Mouse (Mus musculus) neural tube, embryonic 11.5 days (tissue): ENCODE data around the gene Nup205. TPM values are rescaled to one million over a fixed set of nuclear protein-coding genes. Genes with fewer than 3 reads are reported as not detected.

Experiments
- ATAC-seq: fragments of 200-750 bp; cut with Nextera tagmentation; 2 replicates; pipeline ENCODE4 v1.8.0; 2017; ENCODE audit warnings: moderate number of reproducible peaks, mild to moderate bottlenecking, moderate TSS enrichment, moderate library complexity; ENCODE audit not compliant: insufficient read depth, low FRiP score, low TSS enrichment
- DNase-seq: peaks from one replicate; pipeline ENCODE4 v3.0.0-alpha.2; 2015; ENCODE audit warnings: low spot score
- H3K27ac ChIP-seq: fragments of 300-500 bp; sonication (generic); 2 replicates; pipeline ENCODE4 v1.5.1; 2014; ENCODE audit warnings: low read depth, mild to moderate bottlenecking, low read length
- H3K27me3 ChIP-seq: fragments of 300-500 bp; sonication (generic); 2 replicates; pipeline ENCODE4 v1.6.1; 2014; ENCODE audit warnings: mild to moderate bottlenecking, low read length, mixed read lengths; ENCODE audit not compliant: control insufficient read depth, insufficient read depth
- H3K36me3 ChIP-seq: fragments of 300-500 bp; sonication (generic); 2 replicates; pipeline ENCODE4 v1.6.1; 2014; ENCODE audit warnings: mild to moderate bottlenecking, low read length, moderate library complexity, mixed read lengths; ENCODE audit not compliant: control insufficient read depth, insufficient read depth
- H3K4me1 ChIP-seq: fragments of 300-500 bp; sonication (generic); 2 replicates; pipeline ENCODE4 v1.6.1; 2014; ENCODE audit warnings: low read length, mixed read lengths; ENCODE audit not compliant: control insufficient read depth, insufficient read depth
- H3K4me2 ChIP-seq: fragments of 300-500 bp; sonication (generic); 2 replicates; pipeline ENCODE4 v1.6.1; 2014; ENCODE audit warnings: low read depth, mild to moderate bottlenecking, moderate library complexity
- H3K4me3 ChIP-seq: fragments of 300-500 bp; sonication (generic); 2 replicates; pipeline ENCODE4 v1.5.1; 2014; ENCODE audit warnings: low read depth, low read length
- H3K9ac ChIP-seq: fragments of 300-500 bp; sonication (generic); 2 replicates; pipeline ENCODE4 v1.6.1; 2014; ENCODE audit warnings: mild to moderate bottlenecking, low read length
- H3K9me3 ChIP-seq: fragments of 300-500 bp; sonication (generic); 2 replicates; pipeline ENCODE4 v1.6.1; 2016; ENCODE audit warnings: low read length; ENCODE audit not compliant: control insufficient read depth
- WGBS: fragments of 180-500 bp; shearing (Covaris S2); extraction: QIAGEN DNeasy Blood & Tissue Kit; methylation state at CpG from one replicate; pipeline ENCODE4 v1.1.7; 2014; 5-methylcytosine and 5-hydroxymethylcytosine counted together
- polyA plus RNA-seq: library from polyadenylated mRNA; unstranded; fragments of >200 nt; fragmentation: Nextera tagmentation; extraction: Ambion mirVana; gene quantifications from 2 replicates; pipeline ENCODE4 v1.2.1, GENCODE M21; 2014

Gene Nup205
- polyA plus RNA-seq, 1 experiment from 2014 or later = 55.7 TPM

- 95% methylated on average over 13 of the region's 13 CpGs for WGBS
- Histone ChIP-seq H3K27ac (no peak overlapping the region), H3K4me3 (no peak overlapping the region), H3K4me1 (no peaks in the 10 kb centered on the region), H3K9ac (no peak overlapping the region), H3K9me3 (no peaks in the 10 kb centered on the region), H3K36me3 (no peaks in the 10 kb centered on the region), H3K27me3 (no peaks in the 10 kb centered on the region), H3K4me2 (no peak overlapping the region)
- DNase-seq = no peak
- no peak for ATAC-seq
These were observed 91.5 kb downstream of the Nup205 start for GRCm38 (mm10) chr6:35268711-35269110.

- H3K27ac ChIP-seq = no peak overlapping the region
- ATAC-seq = no peak
- no peaks in the 10 kb centered on the region for H3K27me3 ChIP-seq
- H3K4me2 ChIP-seq = no peak overlapping the region
- H3K4me1 ChIP-seq = no peaks in the 10 kb centered on the region
- no peak overlapping the region for H3K4me3 ChIP-seq
- no peak overlapping the region for H3K9ac ChIP-seq
- no peaks in the 10 kb centered on the region for H3K9me3 ChIP-seq
- no peaks in the 10 kb centered on the region for H3K36me3 ChIP-seq
- no peak for DNase-seq
- 83% methylated on average over 13 of the region's 13 CpGs for WGBS
These were observed 92.4 kb downstream of the Nup205 start for GRCm38 (mm10) chr6:35269643-35270042.

GRCm38 (mm10) chr6:35271094-35271855, 94.1 kb downstream of the Nup205 start:
- no peak overlapping the region for H3K27ac ChIP-seq
- no peak overlapping the region for H3K9ac ChIP-seq
- no peaks in the 10 kb centered on the region for H3K9me3 ChIP-seq
- DNase-seq = no peak
- no peaks in the 10 kb centered on the region for H3K4me1 ChIP-seq
- no peak overlapping the region for H3K4me3 ChIP-seq
- ATAC-seq = no peak
- H3K27me3 ChIP-seq = no peaks in the 10 kb centered on the region
- H3K36me3 ChIP-seq = no peaks in the 10 kb centered on the region
- 92% methylated on average over 12 of the region's 12 CpGs for WGBS
- H3K4me2 ChIP-seq = no peak overlapping the region

GRCm38 (mm10) chr6:35271868-35272765, 94.9 kb downstream of the Nup205 start:
- H3K4me3 ChIP-seq = no peak overlapping the region
- 76% methylated on average over 20 of the region's 20 CpGs for WGBS
- no peak overlapping the region for H3K27ac ChIP-seq
- DNase-seq (no peak), ATAC-seq (no peak)
- H3K9ac ChIP-seq = no peak overlapping the region
- H3K36me3 ChIP-seq = no peaks in the 10 kb centered on the region
- no peaks in the 10 kb centered on the region for H3K9me3 ChIP-seq
- no peaks in the 10 kb centered on the region for H3K27me3 ChIP-seq
- no peak overlapping the region for H3K4me2 ChIP-seq
- H3K4me1 ChIP-seq = no peaks in the 10 kb centered on the region

- WGBS = 83% methylated on average over 11 of the region's 11 CpGs
- no peaks in the 10 kb centered on the region for H3K36me3 ChIP-seq
These were observed 96.3 kb downstream of the Nup205 start for GRCm38 (mm10) chr6:35273391-35274082.

GRCm38 (mm10) chr6:35277903-35278587, 100.8 kb downstream of the Nup205 start:
- no peak overlapping the region for H3K4me2 ChIP-seq
- H3K27ac ChIP-seq = no peak overlapping the region
- H3K27me3 ChIP-seq = no peaks in the 10 kb centered on the region
- no peaks in the 10 kb centered on the region for H3K9me3 ChIP-seq
- WGBS = 71% methylated on average over 10 of the region's 10 CpGs
- no peak overlapping the region for H3K4me3 ChIP-seq
- DNase-seq (no peak), ATAC-seq (no peak)
- no peak overlapping the region for H3K9ac ChIP-seq
- H3K36me3 ChIP-seq = no peaks in the 10 kb centered on the region
- no peaks in the 10 kb centered on the region for H3K4me1 ChIP-seq

More at GRCm38 (mm10) chr6:35273391-35274082, 96.3 kb downstream of the Nup205 start:
- H3K4me1 ChIP-seq = no peaks in the 10 kb centered on the region
- H3K4me2 ChIP-seq = no peak overlapping the region
- no peak for DNase-seq
- no peaks in the 10 kb centered on the region for H3K27me3 ChIP-seq
- no peak overlapping the region for H3K27ac ChIP-seq
- no peak overlapping the region for H3K4me3 ChIP-seq
- H3K9ac ChIP-seq = no peak overlapping the region
- ATAC-seq = no peak
- H3K9me3 ChIP-seq = no peaks in the 10 kb centered on the region

- WGBS = 82% methylated on average over 10 of the region's 10 CpGs
These were observed 102.1 kb downstream of the Nup205 start for GRCm38 (mm10) chr6:35279306-35279705.

GRCm38 (mm10) chr6:35288114-35288761, 111.0 kb downstream of the Nup205 start:
- Histone ChIP-seq H3K9ac (no peak overlapping the region), H3K4me2 (no peak overlapping the region), H3K27me3 (no peaks in the 10 kb centered on the region), H3K36me3 (no peaks in the 10 kb centered on the region), H3K27ac (no peak overlapping the region), H3K4me3 (no peak overlapping the region), H3K4me1 (no peaks in the 10 kb centered on the region), H3K9me3 (no peaks in the 10 kb centered on the region)
- ATAC-seq = no peak
- DNase-seq = peak; percentile 14
- 76% methylated on average over 11 of the region's 11 CpGs for WGBS

More at GRCm38 (mm10) chr6:35279306-35279705, 102.1 kb downstream of the Nup205 start:
- H3K4me1 ChIP-seq = no peaks in the 10 kb centered on the region
- H3K9ac ChIP-seq = no peak overlapping the region
- H3K36me3 ChIP-seq = no peaks in the 10 kb centered on the region
- no peak for DNase-seq
- H3K4me2 ChIP-seq = no peak overlapping the region
- no peaks in the 10 kb centered on the region for H3K9me3 ChIP-seq
- ATAC-seq = no peak
- no peaks in the 10 kb centered on the region for H3K27me3 ChIP-seq
- no peak overlapping the region for H3K4me3 ChIP-seq
- no peak overlapping the region for H3K27ac ChIP-seq
